Mouse (Mus musculus): Measurements from ENCODE around the gene Hmgn2.
"Not testable (repeated sequence)": the region's sequence is repeated elsewhere in the genome, so short reads cannot be mapped to it uniquely, and the experiment has no call there.

Gene Hmgn2

DNA sequence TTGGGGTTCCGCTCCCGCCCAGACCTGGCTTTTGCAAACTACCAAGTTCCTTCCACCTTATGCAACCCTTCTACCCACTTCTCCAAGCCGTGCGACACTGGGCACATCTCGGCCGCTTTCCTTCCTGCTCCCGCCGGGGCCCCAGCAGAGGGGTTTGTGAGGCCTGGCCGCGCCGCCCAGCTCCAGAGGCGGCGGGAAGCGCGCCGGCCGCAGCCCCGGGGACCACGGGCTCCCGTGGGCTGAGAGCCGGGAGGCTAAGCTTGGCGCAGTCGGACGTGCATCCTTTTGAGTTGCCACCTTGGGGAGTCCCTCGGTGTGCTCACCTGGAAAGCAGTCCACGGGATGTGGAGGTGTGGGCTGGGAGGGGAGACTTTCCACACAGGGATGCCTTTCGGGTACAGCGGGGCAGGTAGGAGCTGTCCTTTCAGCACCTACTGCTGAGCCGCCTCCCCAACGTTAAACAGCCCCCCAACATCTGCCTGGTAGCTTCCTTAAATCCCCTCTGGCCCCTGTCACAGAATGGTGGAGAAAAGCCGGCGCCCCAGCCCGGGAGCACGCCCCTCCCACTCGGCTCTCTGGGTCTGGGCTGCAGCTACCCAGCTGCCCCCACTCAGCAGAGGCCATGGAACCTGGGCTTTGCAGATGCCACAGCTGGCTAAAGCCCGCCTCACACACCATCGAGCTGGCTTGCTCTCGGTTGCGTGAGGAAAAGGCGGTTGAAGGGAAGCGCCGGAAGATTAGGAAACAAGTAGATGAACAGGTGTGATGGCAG, at the start of gene Hmgn2:
TSS of gene Hmgn2 (minus strand) at position 501 of the 772 bp plus-strand sequence.
- DNase-seq: peak; percentile 28 to 43

DNA sequence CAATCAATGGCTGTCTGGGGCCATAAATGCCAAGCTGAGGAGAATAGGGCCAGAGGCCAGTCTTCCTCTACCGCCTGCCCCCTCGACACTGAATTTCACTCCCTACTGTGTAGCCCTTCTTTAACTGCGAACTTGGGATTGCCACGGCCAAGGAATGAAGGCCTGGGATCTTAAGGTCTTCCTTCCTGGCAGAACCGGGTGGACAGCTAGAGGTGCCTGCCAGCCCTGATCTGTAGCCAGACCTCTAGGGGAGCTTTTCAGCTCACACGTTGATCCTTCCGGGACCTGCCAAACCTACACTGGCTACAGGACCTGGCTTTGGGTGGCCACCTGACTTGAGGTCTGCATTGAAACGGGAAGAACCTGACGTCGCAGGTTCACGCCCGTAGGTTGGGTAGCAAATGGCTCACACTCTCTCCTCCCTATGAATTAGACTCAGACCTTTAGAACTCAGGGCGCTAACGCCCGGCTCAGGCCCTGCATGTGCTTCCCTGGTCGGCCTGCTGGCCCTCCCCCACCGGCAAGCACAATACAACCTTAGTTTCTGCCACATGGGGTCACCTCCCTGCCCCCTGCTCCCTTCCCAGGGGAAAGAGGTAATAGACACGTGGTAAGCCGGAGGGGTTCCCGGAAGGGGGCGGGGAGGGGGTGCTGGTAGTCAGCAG, 48.9 kb upstream of the Hmgn2 start:
- DNase-seq: no peak

DNA sequence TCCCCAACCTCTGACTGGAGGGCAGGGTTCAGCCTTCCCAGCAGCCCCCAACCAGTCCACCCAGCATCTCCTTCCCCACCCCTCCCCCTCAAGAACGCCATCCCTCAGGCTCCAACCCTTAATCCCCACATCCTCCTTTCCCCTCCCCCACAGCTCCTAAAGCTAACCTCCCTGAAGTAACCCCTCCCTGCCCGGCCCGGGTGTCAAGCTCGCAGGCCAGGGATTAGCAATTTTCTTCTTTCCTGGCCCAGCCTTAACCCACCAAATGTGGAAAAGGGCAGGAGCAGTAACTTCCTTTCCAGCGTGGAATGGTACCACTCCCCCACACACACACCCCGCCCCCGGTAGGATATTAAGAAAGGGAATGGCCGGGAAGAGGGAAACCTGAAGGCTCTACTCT, 48.3 kb upstream of the Hmgn2 start:
- no peak for DNase-seq

DNA sequence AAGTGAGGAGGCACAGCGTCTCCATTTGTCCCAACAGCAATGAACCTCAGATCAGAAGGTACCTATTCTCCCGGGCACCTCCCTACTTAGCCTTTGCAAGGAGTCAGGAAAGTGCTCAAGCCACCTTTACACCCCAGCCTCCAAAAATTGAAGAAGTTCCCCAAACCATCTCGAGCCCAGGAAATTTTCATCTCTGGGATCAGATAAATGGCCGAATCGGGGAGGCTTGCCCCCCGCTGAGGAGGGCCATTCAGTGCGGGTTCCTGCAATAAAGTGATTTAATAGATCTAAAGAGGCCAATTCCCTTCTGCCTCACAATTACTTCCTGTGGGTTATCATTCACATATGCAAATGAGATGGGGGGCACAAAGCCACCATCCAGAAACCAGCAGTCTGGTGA, 47.8 kb upstream of the Hmgn2 start:
- no peak for DNase-seq

DNA sequence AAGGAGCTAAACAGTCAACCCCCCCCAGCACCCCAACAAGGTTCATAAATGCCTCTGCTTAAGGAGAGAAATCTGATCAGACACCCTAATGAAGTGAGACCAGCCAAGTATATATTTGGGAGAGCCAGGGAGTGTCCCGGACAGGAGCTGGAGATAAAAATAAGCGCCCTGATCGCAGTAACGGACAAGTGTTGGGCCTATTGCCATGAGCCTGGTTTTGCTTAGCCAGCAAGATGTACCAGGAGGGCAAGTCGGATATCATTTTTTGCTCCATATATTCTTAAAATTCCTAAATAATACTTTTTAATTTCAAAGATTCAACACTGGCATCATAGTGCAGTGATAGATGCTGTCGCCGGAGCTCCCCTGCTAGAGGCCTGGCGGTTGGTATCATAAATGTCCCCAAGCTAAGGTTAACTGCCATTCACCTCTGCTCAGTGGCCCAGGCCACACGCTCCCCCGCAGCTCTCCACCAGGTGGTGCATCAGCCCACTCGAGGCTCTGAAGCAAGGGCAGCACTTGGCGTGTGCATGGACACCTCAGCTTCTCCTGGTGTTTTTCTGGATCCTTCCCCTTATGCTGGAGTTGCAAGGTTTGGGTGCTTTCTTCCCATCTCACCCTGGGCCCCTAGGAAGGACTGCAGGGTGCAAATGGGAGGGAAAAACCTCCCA, 44.5 kb upstream of the Hmgn2 start:
- peak in 1 of 2 experiments; percentile 18 for DNase-seq

DNA sequence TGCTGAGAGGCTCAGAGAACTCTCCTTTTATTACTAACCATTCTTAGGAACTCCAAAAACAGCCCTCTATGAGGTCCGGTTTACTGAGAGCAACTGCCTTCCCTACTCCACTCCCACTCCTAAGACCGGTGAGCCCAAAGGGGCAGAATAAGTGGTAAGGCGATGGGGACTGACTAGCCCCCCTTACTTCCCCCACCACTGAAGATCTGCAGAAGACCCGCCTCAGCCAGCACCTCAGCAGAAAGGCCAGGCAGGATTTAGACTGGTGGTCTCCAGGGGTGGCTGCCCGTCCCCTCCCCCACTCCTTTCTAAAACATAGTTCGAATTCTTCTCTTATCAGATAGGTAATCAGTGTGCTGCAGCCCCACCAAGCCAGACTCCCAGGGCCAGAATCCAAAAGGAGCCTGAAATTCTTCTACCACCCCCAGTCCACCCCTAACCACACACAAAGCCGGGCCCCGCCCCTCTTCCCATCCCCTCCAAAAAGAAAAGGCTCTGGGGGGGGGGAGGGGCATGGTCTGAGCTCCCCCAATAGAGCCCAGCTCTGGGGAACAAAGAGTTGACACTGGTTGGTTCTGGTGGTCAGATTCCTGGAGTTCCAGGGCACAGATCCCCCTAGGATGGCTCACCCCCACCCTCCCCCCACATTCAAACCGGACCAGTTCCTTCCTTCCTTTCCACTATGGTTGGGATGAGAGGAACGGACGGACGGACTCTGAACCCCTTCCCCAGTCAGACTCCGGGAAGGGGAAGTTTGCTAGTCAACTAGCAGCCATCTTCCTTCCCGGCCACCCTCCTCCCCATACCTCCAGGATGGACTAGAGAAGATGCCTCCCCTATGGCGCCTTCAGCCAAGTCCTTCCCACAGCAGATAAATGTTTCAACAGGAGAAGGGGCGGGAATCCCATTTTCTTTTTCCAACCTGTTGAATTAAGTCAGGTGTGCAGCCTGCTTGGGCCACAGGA, 43.3 kb upstream of the Hmgn2 start:
- DNase-seq: no peak

DNA sequence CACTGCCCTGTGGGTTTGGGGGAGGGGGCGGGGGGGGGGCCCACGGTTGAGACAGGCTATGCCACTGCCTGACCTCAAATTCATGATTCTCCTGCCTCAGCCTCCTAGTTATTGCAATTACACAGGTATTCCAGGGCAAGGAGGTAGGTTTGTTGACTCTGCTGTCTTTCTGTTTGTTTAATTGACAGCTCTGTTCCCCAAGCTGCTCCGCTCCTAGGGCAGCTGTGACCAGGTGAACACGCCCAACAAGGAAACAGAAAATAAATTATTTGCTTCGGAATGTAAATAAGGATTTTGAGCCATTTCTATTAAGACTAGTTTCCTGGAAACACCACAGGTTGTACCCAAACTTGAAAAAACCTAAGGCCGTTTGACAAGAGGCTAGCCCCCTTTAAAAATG, 41.3 kb upstream of the Hmgn2 start:
- no peak for DNase-seq

DNA sequence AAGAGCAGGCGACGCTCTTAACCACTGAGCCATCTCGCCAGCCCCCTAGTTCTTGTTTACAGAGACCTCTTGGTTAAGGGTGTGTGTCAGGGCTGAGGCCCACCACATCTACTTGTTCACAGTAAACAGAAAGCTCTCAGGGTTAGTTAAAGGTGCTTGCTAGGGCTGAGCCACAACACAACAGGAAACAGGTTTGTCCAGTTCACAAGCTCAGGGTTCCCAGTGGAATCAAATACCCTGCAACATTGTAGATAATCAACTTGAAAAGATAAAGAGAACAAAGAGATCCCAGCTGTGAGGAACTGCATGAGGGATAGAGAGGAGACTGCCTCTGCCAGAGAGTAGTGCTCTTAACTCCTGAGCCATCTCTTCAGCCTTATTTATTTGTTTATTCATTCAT, 38.4 kb upstream of the Hmgn2 start:
- no peak for DNase-seq

DNA sequence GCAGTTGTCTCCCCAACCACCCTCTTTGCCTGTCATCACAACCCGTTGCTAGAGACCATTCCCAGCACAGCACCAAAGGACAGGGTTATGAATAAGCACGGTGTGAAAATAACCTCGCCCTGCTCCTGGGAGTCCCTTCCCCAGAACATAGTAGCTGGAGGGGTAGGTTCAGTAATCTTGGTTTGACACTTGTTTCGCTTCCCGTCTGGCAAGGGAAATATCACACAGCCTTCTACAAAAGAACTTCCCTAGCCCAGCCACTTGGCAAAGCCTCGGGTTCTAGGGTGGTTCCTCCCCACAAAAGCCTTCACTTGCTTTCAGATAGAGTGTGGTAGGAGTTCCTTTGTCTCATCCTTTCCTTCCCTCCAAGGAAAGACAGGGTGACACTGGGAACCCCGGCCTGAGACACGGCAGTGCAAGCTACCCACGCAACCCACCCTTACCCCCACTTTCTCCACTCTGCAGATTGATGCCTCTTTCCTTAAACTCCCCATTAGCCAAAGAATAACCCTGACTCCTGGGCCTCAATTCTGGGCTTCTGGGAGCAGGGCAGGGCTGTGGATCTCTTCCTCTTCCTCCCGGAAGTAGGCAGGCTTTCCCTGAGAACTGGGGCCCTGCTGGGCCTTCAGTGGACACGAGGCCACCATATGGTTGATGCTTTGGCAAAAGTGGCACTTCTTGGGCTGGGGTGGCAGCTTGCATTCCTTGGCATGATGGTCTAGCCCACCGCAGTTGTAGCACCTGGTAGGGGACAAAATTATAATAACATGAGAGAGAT, 37.3 kb upstream of the Hmgn2 start:
- DNase-seq: no peak

DNA sequence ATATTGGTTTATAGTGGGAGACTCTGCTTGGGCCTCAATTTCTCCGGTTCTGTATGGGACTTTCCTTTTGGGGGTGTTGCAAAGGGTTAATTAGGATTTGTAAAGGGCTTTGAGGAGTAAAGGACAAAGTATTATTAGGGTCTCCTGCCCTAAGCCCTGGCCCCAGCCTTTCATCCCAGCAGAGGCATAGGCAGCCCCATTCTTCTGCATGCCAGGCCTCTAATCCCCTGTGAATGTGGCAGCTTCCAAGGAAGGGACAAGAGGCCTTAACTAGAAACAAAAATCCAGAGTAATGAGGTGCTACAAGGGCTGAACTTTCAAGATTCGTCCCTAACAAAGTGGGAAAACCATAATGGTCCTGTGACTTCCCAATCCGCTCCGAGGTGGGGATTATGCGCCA, 34.5 kb upstream of the Hmgn2 start:
- DNase-seq: no peak

DNA sequence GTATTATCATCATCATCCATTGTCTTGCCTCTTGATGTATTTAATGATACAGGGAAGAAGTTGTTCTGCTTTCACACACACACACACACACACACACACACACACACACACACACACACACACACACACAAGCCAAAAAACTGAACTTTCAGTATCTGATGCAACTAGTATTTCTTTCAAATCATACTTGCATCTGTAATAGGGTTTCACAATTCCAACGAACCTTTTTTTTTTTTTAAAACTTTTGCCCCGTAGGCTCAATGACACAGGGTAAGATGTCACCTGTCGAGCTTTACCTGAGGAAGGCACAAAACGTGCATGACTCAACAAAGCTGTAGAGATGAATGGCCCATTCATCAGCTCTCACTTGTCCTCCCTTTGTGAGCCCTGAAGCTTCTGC, 33.8 kb upstream of the Hmgn2 start:
- DNase-seq: no peak

DNA sequence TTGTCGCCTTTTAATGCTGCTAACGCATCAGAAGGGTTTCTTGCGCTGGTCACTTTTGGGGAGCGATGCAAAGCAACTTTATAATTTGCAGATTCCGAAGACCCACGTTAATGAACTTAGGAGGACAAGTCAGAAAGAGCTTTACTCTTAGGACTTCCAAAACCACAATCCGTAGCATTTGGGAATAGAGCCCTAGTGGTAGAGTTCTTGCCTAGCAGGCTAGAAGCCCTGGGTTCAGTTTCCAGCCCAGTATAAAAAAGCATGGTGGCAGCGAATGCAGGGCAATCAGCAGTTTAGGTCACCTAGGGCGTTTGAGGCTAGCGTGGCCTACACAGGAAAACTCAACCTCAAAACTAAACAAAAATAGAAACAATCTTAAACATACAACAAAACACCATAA, 33.3 kb upstream of the Hmgn2 start:
- no peak for DNase-seq

DNA sequence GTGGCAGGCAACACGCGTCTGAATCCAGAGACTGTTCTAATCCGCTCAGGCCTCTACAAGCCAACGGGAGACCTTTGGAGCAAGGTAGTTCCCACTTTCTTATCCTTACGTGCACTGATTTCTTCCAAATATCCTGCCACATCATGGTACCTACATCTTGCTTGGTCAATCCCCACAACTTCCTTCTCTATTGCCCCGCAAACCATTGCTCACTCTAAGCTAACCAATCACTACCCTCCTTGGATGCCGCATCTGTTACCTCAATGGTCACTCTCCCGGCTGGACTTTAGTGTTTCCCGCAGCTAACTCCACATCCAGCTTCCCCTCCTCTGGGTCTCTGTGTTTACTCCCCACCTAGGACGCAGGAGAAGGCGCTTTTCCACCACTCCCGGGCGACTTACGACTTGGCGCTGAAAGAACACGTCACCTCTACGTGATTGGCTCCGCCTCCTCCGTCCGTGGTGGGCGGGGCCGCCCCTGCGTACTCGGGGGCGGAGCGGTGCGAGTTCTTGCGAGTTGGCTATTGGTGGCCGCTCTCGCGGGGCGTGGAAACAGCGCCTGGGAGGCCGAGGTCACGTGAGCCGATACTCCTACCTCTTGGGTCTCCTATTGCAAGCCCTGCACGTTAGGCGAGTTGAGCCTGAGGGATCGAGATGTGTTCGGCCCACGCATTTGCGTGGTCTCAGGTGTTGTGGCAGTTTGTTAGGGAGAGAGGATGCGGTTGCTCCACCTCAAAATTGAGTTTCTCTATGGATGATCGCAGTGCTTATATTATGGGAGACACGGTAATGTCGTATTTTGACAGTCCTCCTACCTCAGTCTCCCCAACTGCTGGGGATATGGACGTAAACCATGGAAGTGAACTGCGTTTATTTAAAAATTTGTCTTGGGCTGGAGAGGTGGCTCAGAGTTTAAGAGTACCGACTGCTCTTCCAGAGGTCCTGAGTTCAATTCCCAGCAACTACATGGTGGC, 32.3 kb upstream of the Hmgn2 start, which contains the start of gene Dhdds:
TSS of gene Dhdds (minus strand) at position 453 of the 973 bp plus-strand sequence.
- DNase-seq: peak; percentile 88 to 94

DNA sequence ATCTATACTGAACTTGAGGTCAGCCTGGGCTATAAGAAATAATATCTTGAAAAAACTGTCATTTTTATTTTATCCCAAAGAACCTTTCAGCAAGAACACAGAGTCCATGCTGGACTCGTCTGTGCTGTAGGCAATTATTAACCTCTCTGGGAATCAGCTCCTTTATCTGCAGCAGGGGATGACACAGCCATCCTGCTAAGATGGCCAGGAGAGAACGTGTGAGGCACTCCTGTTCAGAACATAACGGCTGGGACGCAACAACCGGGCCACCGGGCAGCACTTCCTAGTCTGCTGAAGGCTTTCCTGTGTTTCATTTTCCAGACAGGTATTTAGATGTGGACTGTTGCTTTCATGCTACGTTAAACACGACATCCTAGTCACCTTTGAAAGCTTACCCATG, 26.2 kb upstream of the Hmgn2 start:
- no peak for DNase-seq

DNA sequence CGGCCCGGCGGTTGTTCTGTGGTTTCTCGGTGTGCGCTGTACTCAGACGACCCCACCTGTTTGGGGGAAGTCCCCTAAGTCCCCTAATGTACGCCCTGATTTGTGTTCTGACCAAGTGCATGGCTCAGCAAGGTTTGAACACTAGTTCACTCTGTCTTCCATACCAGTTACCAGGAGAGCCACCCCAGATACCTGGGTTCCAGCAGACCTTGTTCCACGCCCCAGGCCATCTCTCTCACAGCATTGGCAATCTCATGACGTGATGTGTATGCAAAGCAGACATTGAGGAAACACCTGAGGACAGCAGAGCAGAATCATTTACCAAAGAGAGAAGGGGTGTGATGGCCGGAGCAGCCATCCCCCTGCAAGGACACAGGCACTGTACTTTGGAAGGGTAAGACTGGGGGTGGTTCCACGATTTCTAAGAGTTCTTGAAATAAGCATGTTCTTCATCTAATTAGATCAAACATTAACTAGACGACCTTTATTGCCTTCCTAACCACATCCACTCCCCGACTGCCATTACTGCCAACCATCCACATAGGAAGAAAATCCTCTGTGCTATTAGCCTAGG, 22.7 kb upstream of the Hmgn2 start:
- no peak for DNase-seq

DNA sequence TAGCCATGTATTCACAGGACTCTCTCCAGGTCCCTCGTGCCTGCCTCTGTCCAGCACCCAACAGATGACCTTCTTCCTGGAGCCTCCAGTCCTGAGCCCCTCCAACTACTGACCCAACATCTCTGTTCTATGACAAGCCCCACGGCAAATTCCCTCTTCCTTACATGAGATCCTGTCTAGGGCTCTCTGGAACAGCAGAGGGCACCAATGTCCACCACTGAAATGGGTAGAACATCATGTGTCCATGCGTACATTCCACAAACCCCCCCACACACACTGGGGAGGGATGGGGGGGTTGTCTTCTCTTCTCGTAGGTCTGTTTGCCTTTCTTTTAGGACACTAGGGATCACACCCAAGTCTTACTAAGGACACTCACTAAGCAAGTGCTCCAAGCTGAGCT, 21.6 kb upstream of the Hmgn2 start:
- no peak for DNase-seq

DNA sequence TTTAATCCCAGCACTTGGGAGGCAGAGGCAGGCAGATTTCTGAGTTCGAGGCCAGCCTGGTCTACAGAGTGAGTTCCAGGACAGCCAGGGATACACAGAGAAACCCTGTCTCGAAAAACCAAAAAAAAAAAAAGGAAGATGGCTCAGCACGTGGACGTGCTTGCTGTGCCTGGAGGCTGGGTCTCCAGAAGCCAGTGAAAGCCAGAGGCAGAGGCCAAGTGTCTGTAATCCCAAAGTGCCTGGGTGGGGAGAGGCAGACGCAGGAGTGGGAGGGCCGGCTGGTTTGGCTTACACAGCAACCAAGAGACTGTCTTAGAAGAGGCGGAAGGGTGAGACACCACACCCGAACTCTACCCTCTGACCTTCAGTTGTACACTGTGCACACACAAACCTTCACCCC, 19.8 kb upstream of the Hmgn2 start:
- DNase-seq: not testable (repeated sequence)

DNA sequence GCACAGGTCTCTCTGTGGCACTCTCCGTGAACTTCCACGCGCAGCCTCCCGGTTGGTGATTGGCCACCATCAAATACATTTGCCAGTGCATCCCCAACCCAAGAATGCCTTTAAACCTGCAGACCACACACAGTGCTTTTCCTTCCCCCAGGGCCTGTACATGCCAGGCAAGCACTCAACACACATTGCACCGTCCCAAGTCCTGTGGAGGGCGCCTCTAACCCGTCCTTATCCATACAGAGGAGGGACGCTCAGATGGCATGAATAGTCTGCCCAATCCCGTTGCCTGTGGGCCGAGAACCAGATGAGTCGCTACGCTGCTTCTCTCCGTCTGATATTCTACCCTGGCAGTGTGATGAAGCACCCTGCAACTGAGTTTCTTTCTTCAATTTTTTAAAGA, 14.5 kb upstream of the Hmgn2 start:
- DNase-seq: no peak

DNA sequence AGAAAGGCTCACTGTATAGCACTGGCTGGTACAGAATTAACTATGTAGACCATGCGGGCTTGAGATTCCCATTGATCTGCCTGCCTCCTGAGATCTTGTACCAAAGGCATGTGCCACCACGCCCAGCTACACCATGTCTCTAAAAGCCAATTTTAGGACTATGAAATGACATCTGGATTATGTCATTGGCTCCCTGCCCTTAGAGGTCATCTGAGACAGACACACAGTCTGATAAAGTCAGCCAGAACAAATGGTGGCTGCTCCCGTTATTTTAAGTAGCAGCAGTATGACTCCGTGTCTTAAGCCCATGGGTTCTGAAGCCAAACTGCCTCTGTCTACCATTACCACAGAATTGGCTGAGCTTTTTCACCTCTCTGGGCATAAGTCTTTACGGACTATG, 12.0 kb upstream of the Hmgn2 start:
- DNase-seq: no peak

DNA sequence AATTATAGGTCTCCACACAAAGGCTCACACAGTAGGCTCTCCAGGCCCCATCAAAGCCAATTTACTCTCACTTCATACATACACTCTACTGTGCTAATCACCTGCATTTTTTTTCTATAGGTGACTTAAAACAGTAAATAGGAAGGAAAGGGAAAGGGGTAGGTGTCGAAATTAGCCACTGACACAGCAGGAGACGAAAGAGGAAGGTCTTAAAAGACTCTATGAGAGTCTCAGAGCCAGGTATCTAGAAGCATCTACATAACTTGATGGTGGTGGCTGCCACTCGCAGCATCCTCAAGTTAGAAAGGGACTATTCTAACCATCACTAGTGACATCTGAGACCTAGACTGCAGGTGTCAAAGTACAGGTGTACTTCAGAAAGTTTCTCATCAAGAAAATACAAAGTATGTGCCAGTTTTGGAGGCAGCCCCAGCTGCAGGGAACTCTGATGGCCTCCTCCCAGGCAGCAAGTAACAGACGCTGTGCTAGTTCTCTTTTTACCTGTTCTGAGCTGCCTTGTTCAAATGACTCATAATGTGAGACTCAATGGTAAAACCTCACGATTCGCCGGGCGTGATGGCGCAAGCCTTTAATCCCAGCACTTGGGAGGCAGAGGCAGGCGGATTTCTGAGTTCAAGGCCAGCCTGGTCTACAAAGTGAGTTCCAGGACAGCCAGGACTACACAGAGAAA, 9.7 kb upstream of the Hmgn2 start:
- no peak for DNase-seq

All from spleen, adult 18-20 months (tissue).